Mouse (Mus musculus): ENCODE data around the gene Etfa. TPM values are rescaled to one million over a fixed set of nuclear protein-coding genes. Genes with fewer than 3 reads are reported as not detected.

The Etfa gene
- polyA plus RNA-seq, 1 experiment from 2014 or later: 483 TPM

- no peak overlapping the region for H3K4me3 ChIP-seq (ENCODE audit: low read length)
- H3K27ac ChIP-seq (ENCODE audit: low read length): no peak overlapping the region
- no peak for ATAC-seq (replicated peaks; ENCODE audit: extremely low read depth, insufficient read depth, low FRiP score)
- H3K9me3 ChIP-seq (replicated peaks; ENCODE audit: control insufficient read depth, low read length): no peaks in the 10 kb centered on the region
- peaks cover 7% of the 10 kb centered on the region; the same call in 1 of the 2 replicates for H3K36me3 ChIP-seq (ENCODE audit: control insufficient read depth, insufficient read depth)
- no peak overlapping the region for H3K4me2 ChIP-seq (ENCODE audit: low read depth, low read length)
- H3K27me3 ChIP-seq (ENCODE audit: control insufficient read depth, insufficient read depth, low read length): no peaks in the 10 kb centered on the region
- H3K9ac ChIP-seq (ENCODE audit: low read length): no peak overlapping the region
- no peaks in the 10 kb centered on the region for H3K4me1 ChIP-seq (ENCODE audit: control insufficient read depth, insufficient read depth, low read length)
These were observed 33.3 kb downstream of the Etfa start for GRCm38 (mm10) chr9:55478699-55479098.

GRCm38 (mm10) chr9:55476084-55476483, 36.0 kb downstream of the Etfa start:
- H3K9me3 ChIP-seq (replicated peaks; ENCODE audit: control insufficient read depth, low read length): no peaks in the 10 kb centered on the region
- H3K4me2 ChIP-seq (ENCODE audit: low read depth, low read length): no peak overlapping the region
- 64% methylated on average over 1 of the region's 1 CpGs for WGBS
- ATAC-seq (replicated peaks; ENCODE audit: extremely low read depth, insufficient read depth, low FRiP score): no peak
- H3K4me3 ChIP-seq (ENCODE audit: low read length): no peak overlapping the region
- peaks cover 7% of the 10 kb centered on the region; the same call in 1 of the 2 replicates for H3K36me3 ChIP-seq (ENCODE audit: control insufficient read depth, insufficient read depth)
- H3K27ac ChIP-seq (ENCODE audit: low read length): no peak overlapping the region
- H3K27me3 ChIP-seq (ENCODE audit: control insufficient read depth, insufficient read depth, low read length): no peaks in the 10 kb centered on the region
- H3K9ac ChIP-seq (ENCODE audit: low read length): no peak overlapping the region
- no peaks in the 10 kb centered on the region for H3K4me1 ChIP-seq (ENCODE audit: control insufficient read depth, insufficient read depth, low read length)

- H3K27me3 ChIP-seq (ENCODE audit: control insufficient read depth, insufficient read depth, low read length): no peaks in the 10 kb centered on the region
- no peak overlapping the region for H3K4me2 ChIP-seq (ENCODE audit: low read depth, low read length)
- no peak overlapping the region for H3K4me3 ChIP-seq (ENCODE audit: low read length)
- WGBS: 57% methylated on average over 1 of the region's 1 CpGs
- H3K4me1 ChIP-seq (ENCODE audit: control insufficient read depth, insufficient read depth, low read length): no peaks in the 10 kb centered on the region
- H3K36me3 ChIP-seq (ENCODE audit: control insufficient read depth, insufficient read depth): peaks cover 8% of the 10 kb centered on the region
- no peak overlapping the region for H3K9ac ChIP-seq (ENCODE audit: low read length)
- no peaks in the 10 kb centered on the region for H3K9me3 ChIP-seq (replicated peaks; ENCODE audit: control insufficient read depth, low read length)
- H3K27ac ChIP-seq (ENCODE audit: low read length): no peak overlapping the region
- no peak for ATAC-seq (replicated peaks; ENCODE audit: extremely low read depth, insufficient read depth, low FRiP score)
These were observed 43.6 kb downstream of the Etfa start for GRCm38 (mm10) chr9:55468397-55468796.

GRCm38 (mm10) chr9:55453366-55453765, 58.7 kb downstream of the Etfa start:
- ATAC-seq (replicated peaks; ENCODE audit: extremely low read depth, insufficient read depth, low FRiP score): no peak
- Histone ChIP-seq H3K4me3 (ENCODE audit: low read length) (no peak overlapping the region), H3K9ac (ENCODE audit: low read length) (no peak overlapping the region), H3K4me2 (ENCODE audit: low read depth, low read length) (no peak overlapping the region), H3K9me3 (replicated peaks; ENCODE audit: control insufficient read depth, low read length) (no peaks in the 10 kb centered on the region), H3K36me3 (ENCODE audit: control insufficient read depth, insufficient read depth) (peaks cover 3% of the 10 kb centered on the region; the same call in 1 of the 2 replicates), H3K27me3 (ENCODE audit: control insufficient read depth, insufficient read depth, low read length) (no peaks in the 10 kb centered on the region), H3K27ac (ENCODE audit: low read length) (no peak overlapping the region), H3K4me1 (ENCODE audit: control insufficient read depth, insufficient read depth, low read length) (no peaks in the 10 kb centered on the region)
- WGBS: 90% methylated on average over 5 of the region's 5 CpGs

- Histone ChIP-seq H3K9me3 (replicated peaks; ENCODE audit: control insufficient read depth, low read length) (no peaks in the 10 kb centered on the region), H3K4me1 (ENCODE audit: control insufficient read depth, insufficient read depth, low read length) (no peaks in the 10 kb centered on the region), H3K27ac (ENCODE audit: low read length) (no peak overlapping the region), H3K27me3 (ENCODE audit: control insufficient read depth, insufficient read depth, low read length) (no peaks in the 10 kb centered on the region), H3K4me2 (ENCODE audit: low read depth, low read length) (no peak overlapping the region), H3K4me3 (ENCODE audit: low read length) (no peak overlapping the region), H3K9ac (ENCODE audit: low read length) (no peak overlapping the region), H3K36me3 (ENCODE audit: control insufficient read depth, insufficient read depth) (peaks cover 3% of the 10 kb centered on the region; the same call in 1 of the 2 replicates)
- 94% methylated on average over 1 of the region's 1 CpGs for WGBS
- no peak for ATAC-seq (replicated peaks; ENCODE audit: extremely low read depth, insufficient read depth, low FRiP score)
These were observed 59.1 kb downstream of the Etfa start for GRCm38 (mm10) chr9:55452906-55453305.

GRCm38 (mm10) chr9:55451426-55451825, 60.6 kb downstream of the Etfa start:
- H3K9me3 ChIP-seq (replicated peaks; ENCODE audit: control insufficient read depth, low read length): no peaks in the 10 kb centered on the region
- no peak for ATAC-seq (replicated peaks; ENCODE audit: extremely low read depth, insufficient read depth, low FRiP score)

GRCm38 (mm10) chr9:55450035-55450434, 62.0 kb downstream of the Etfa start:
- Histone ChIP-seq H3K4me1 (ENCODE audit: control insufficient read depth, insufficient read depth, low read length) (no peaks in the 10 kb centered on the region), H3K9ac (ENCODE audit: low read length) (no peak overlapping the region), H3K4me2 (ENCODE audit: low read depth, low read length) (no peak overlapping the region), H3K27ac (ENCODE audit: low read length) (no peak overlapping the region), H3K4me3 (ENCODE audit: low read length) (no peak overlapping the region), H3K36me3 (ENCODE audit: control insufficient read depth, insufficient read depth) (no peaks in the 10 kb centered on the region; the same call in 1 of the 2 replicates), H3K27me3 (ENCODE audit: control insufficient read depth, insufficient read depth, low read length) (no peaks in the 10 kb centered on the region), H3K9me3 (replicated peaks; ENCODE audit: control insufficient read depth, low read length) (no peaks in the 10 kb centered on the region)
- no peak for ATAC-seq (replicated peaks; ENCODE audit: extremely low read depth, insufficient read depth, low FRiP score)
- WGBS: 81% methylated on average over 6 of the region's 6 CpGs

More at GRCm38 (mm10) chr9:55451426-55451825, 60.6 kb downstream of the Etfa start:
- Histone ChIP-seq H3K27ac (ENCODE audit: low read length) (no peak overlapping the region), H3K9ac (ENCODE audit: low read length) (no peak overlapping the region), H3K4me2 (ENCODE audit: low read depth, low read length) (no peak overlapping the region), H3K4me1 (ENCODE audit: control insufficient read depth, insufficient read depth, low read length) (no peaks in the 10 kb centered on the region), H3K36me3 (ENCODE audit: control insufficient read depth, insufficient read depth) (no peaks in the 10 kb centered on the region; the same call in 1 of the 2 replicates), H3K4me3 (ENCODE audit: low read length) (no peak overlapping the region), H3K27me3 (ENCODE audit: control insufficient read depth, insufficient read depth, low read length) (no peaks in the 10 kb centered on the region)
- 88% methylated on average over 3 of the region's 3 CpGs for WGBS

- ATAC-seq (replicated peaks; ENCODE audit: extremely low read depth, insufficient read depth, low FRiP score): no peak
- Histone ChIP-seq H3K4me2 (ENCODE audit: low read depth, low read length) (no peak overlapping the region), H3K27ac (ENCODE audit: low read length) (no peak overlapping the region), H3K4me1 (ENCODE audit: control insufficient read depth, insufficient read depth, low read length) (no peaks in the 10 kb centered on the region), H3K9me3 (replicated peaks; ENCODE audit: control insufficient read depth, low read length) (no peaks in the 10 kb centered on the region), H3K27me3 (ENCODE audit: control insufficient read depth, insufficient read depth, low read length) (no peaks in the 10 kb centered on the region), H3K4me3 (ENCODE audit: low read length) (no peak overlapping the region), H3K9ac (ENCODE audit: low read length) (no peak overlapping the region), H3K36me3 (ENCODE audit: control insufficient read depth, insufficient read depth) (no peaks in the 10 kb centered on the region; the same call in 1 of the 2 replicates)
- 65% methylated on average over 1 of the region's 1 CpGs for WGBS
These were observed 62.9 kb downstream of the Etfa start for GRCm38 (mm10) chr9:55449108-55449507.

- Histone ChIP-seq H3K27me3 (ENCODE audit: control insufficient read depth, insufficient read depth, low read length) (no peaks in the 10 kb centered on the region), H3K36me3 (ENCODE audit: control insufficient read depth, insufficient read depth) (no peaks in the 10 kb centered on the region), H3K9me3 (replicated peaks; ENCODE audit: control insufficient read depth, low read length) (no peaks in the 10 kb centered on the region), H3K4me1 (ENCODE audit: control insufficient read depth, insufficient read depth, low read length) (no peaks in the 10 kb centered on the region), H3K4me2 (ENCODE audit: low read depth, low read length) (no peak overlapping the region), H3K9ac (ENCODE audit: low read length) (no peak overlapping the region), H3K4me3 (ENCODE audit: low read length) (no peak overlapping the region), H3K27ac (ENCODE audit: low read length) (no peak overlapping the region)
- 84% methylated on average over 4 of the region's 4 CpGs for WGBS
- ATAC-seq (replicated peaks; ENCODE audit: extremely low read depth, insufficient read depth, low FRiP score): no peak
These were observed 64.5 kb downstream of the Etfa start for GRCm38 (mm10) chr9:55447509-55447908.

All from heart, embryonic 16.5 days (tissue).